In the genomic region with DNA sequence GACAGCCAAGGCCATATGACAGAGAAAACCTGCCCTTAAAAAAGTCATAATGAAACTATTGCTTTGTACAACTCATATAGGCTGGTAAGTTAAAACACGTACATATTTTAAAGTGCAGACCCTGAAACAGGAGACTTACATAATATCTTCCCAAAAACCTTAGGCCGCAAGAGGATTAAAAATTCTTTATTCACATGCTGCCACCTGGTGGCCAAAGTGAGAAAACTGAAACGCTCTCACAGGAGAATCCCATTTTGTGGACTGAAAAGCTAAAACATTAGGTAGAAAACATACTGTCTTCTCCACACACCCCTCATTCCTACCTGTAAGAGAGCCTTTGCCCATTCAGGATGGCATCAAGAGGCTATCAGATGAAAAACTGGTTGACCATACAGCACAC, we compare ENCODE assay signal across 9 mouse cellular contexts. TPM values are rescaled to one million over a fixed set of nuclear protein-coding genes. Genes with fewer than 3 reads are reported as not detected.
A peak's percentile ranks its signal among the peaks of the same experiment; 100 is the strongest.
DNase-seq lines count a peak whose midpoint lies in the region; ATAC-seq lines count a peak whose summit lies in the region.
"Had no signal": no experiment of that assay in that cellular context is flagged by ENCODE, and none has a peak within 500 bp of the region (broad histone marks: within the 10 kb centered on the region; RNA-seq: fewer than 3 reads in every experiment).

No protein-coding gene starts in this region.

- H3K4me3 ChIP-seq in forebrain, embryonic 13.5 days, result no peak overlapping the region
- H3K4me3 ChIP-seq in forebrain, embryonic 15.5 days, result no peak overlapping the region
- H3K4me3 ChIP-seq: limb, embryonic 12.5 days had no signal

- peak; percentile 55 to 59 for DNase-seq in B cell, adult 2 months
- DNase-seq in c-Kit-positive CD71-positive TER-119-negative erythroid progenitor cells, embryonic 14.5 days (ENCODE audit: low read depth), result peak; percentile 49
- DNase-seq in frontal cortex, adult 2 months (ENCODE audit: extremely low spot score in 1 of 2, low spot score in 1 of 2), result peak; percentile 52 to 92
- DNase-seq in kidney, postnatal 36 days, result peak; percentile 42 to 79
- peak; percentile 75 for DNase-seq in lung, postnatal 14 days
- peak; percentile 58 for DNase-seq in splenic B cell, adult 2 months (ENCODE audit: low read depth, low spot score)

- H3K27ac ChIP-seq in forebrain, embryonic 13.5 days, result no peak overlapping the region
- H3K27ac ChIP-seq in forebrain, embryonic 15.5 days (replicated peaks), result no peak overlapping the region
- H3K27ac ChIP-seq: limb, embryonic 12.5 days had no signal

- H3K27me3 ChIP-seq in forebrain, embryonic 13.5 days, result 0 out of 2 replicates have a peak, but pooled peaks cover 3% of the 10 kb centered on the region
- no peaks in the 10 kb centered on the region for H3K27me3 ChIP-seq in forebrain, embryonic 15.5 days
- H3K27me3 ChIP-seq in splenic B cell, adult 2 months (ENCODE audit: control insufficient read depth, insufficient read depth, low read length, poor library complexity, severe bottlenecking), result no peaks in the 10 kb centered on the region

- H3K36me3 ChIP-seq in forebrain, embryonic 13.5 days (ENCODE audit: poor library complexity, severe bottlenecking), result peaks cover 26% of the 10 kb centered on the region
- H3K36me3 ChIP-seq in forebrain, embryonic 15.5 days, result peaks cover 11% of the 10 kb centered on the region
- H3K36me3 ChIP-seq in splenic B cell, adult 2 months (ENCODE audit: control insufficient read depth, insufficient read depth, low read length, poor library complexity, severe bottlenecking), result no peaks in the 10 kb centered on the region

- H3K4me2 ChIP-seq in forebrain, embryonic 13.5 days, result no peak overlapping the region
- H3K4me2 ChIP-seq in forebrain, embryonic 15.5 days (replicated peaks), result no peak overlapping the region
- H3K4me2 ChIP-seq: limb, embryonic 12.5 days had no signal

- H3K9ac ChIP-seq in forebrain, embryonic 13.5 days, result no peak overlapping the region
- H3K9ac ChIP-seq in forebrain, embryonic 15.5 days (replicated peaks), result no peak overlapping the region
- H3K9ac ChIP-seq: limb, embryonic 12.5 days had no signal

- H3K9me3 ChIP-seq in forebrain, embryonic 13.5 days (replicated peaks), result no peaks in the 10 kb centered on the region
- H3K9me3 ChIP-seq in forebrain, embryonic 15.5 days, result no peaks in the 10 kb centered on the region
- H3K9me3 ChIP-seq: limb, embryonic 12.5 days had no signal

- H3K4me1 ChIP-seq in forebrain, embryonic 13.5 days, result 0 out of 2 replicates have a peak, but pooled peaks cover under 1% of the 10 kb centered on the region
- no peaks in the 10 kb centered on the region for H3K4me1 ChIP-seq in forebrain, embryonic 15.5 days

- WGBS in forebrain, embryonic 13.5 days, result 22% methylated on average over 3 of the region's 3 CpGs
- WGBS in forebrain, embryonic 15.5 days, result 26% methylated on average over 3 of the region's 3 CpGs

- peak; percentile 36 for ATAC-seq in forebrain, embryonic 13.5 days
- no peak; the same call in 1 of the 2 replicates for ATAC-seq in forebrain, embryonic 15.5 days (replicated peaks)

RNA-seq across cellular contexts. Expression of gene Aptx, which starts 21.1 kb away (rescaled TPM):
- 54.0 and 58.6 TPM in 2 replicates for polyA plus RNA-seq in forebrain, embryonic 13.5 days (2015; fragmentation: Nextera tagmentation; extraction: Ambion mirVana)
- polyA plus RNA-seq in forebrain, embryonic 15.5 days (2015; fragmentation: Nextera tagmentation; extraction: Ambion mirVana), result 55.5 and 56.7 TPM in 2 replicates
- polyA plus RNA-seq in frontal cortex, adult 2 months (2012; rRNA removed), result 26.8 and 27.1 TPM in 2 replicates

RNA-seq across cellular contexts. Expression of gene Dnaja1, which starts 40.0 kb away (rescaled TPM):
- polyA plus RNA-seq in forebrain, embryonic 13.5 days (2015; fragmentation: Nextera tagmentation; extraction: Ambion mirVana), result 726 and 745 TPM in 2 replicates
- 695 and 704 TPM in 2 replicates for polyA plus RNA-seq in forebrain, embryonic 15.5 days (2015; fragmentation: Nextera tagmentation; extraction: Ambion mirVana)
- 116 and 127 TPM in 2 replicates for polyA plus RNA-seq in frontal cortex, adult 2 months (2012; rRNA removed)
